9 mouse cellular contexts compared by ENCODE assay signal in the genomic region with DNA sequence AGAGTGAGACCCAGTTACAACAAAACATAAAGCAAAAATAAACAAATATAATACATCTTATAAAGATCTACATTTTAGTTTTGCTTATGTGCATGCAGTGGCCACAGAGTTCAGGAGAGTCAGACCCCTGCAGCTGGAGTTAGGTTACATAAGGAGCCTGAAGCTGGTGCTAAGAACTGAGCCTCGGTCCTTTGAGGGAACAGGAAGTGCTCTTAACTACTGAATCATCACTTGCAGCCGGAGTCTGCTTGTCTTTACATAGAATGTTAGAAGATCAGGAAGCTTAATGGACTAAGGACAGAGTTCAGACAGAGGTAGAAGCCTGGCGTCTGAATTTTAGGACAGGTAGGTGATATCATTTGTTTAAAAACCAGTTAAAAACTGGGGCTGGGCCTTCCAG. TPM values are rescaled to one million over a fixed set of nuclear protein-coding genes. Genes with fewer than 3 reads are reported as not detected.
DNase-seq lines count a peak whose midpoint lies in the region; ATAC-seq lines count a peak whose summit lies in the region.
"Had no signal": no experiment of that assay in that cellular context is flagged by ENCODE, and none has a peak within 500 bp of the region (broad histone marks: within the 10 kb centered on the region; RNA-seq: fewer than 3 reads in every experiment).

No protein-coding gene starts in this region.

- WGBS in heart, embryonic 10.5 days, result 35% methylated on average over 3 of the region's 3 CpGs
- WGBS in neural tube, embryonic 11.5 days, result 53% methylated on average over 3 of the region's 3 CpGs
- 26% methylated on average over 3 of the region's 3 CpGs for WGBS in limb, embryonic 11.5 days
- 20% methylated on average over 3 of the region's 3 CpGs for WGBS in stomach, embryonic 14.5 days

- H3K27me3 ChIP-seq in heart, embryonic 10.5 days (ENCODE audit: insufficient read depth, poor library complexity, severe bottlenecking), result no peaks in the 10 kb centered on the region
- no peaks in the 10 kb centered on the region for H3K27me3 ChIP-seq in neural tube, embryonic 11.5 days (ENCODE audit: control insufficient read depth, insufficient read depth, low read length)
- H3K27me3 ChIP-seq in limb, embryonic 11.5 days (ENCODE audit: control insufficient read depth, insufficient read depth, low read length), result no peaks in the 10 kb centered on the region
- no peaks in the 10 kb centered on the region for H3K27me3 ChIP-seq in stomach, embryonic 14.5 days (ENCODE audit: control insufficient read depth, insufficient read depth, low read length)

- no peaks in the 10 kb centered on the region for H3K9me3 ChIP-seq in heart, embryonic 10.5 days
- no peaks in the 10 kb centered on the region for H3K9me3 ChIP-seq in neural tube, embryonic 11.5 days (ENCODE audit: control insufficient read depth, low read length)
- no peaks in the 10 kb centered on the region for H3K9me3 ChIP-seq in limb, embryonic 11.5 days (ENCODE audit: control insufficient read depth, low read length)
- H3K9me3 ChIP-seq in stomach, embryonic 14.5 days (ENCODE audit: control insufficient read depth, low read depth, low read length), result no peaks in the 10 kb centered on the region

- H3K4me3 ChIP-seq in heart, embryonic 10.5 days, result peak overlapping the region; percentile 68
- no peak overlapping the region for H3K4me3 ChIP-seq in neural tube, embryonic 11.5 days (ENCODE audit: low read depth, low read length)
- peak overlapping the region; percentile 55 for H3K4me3 ChIP-seq in limb, embryonic 11.5 days (ENCODE audit: low read depth, low read length)
- peak overlapping the region; percentile 51 for H3K4me3 ChIP-seq in stomach, embryonic 14.5 days (ENCODE audit: low read depth, low read length)

- H3K4me2 ChIP-seq in neural tube, embryonic 11.5 days (ENCODE audit: low read depth), result peak overlapping the region; percentile 63
- H3K4me2 ChIP-seq in limb, embryonic 11.5 days (ENCODE audit: low read depth, severe bottlenecking), result peak overlapping the region; percentile 85
- H3K4me2 ChIP-seq in stomach, embryonic 14.5 days (replicated peaks; ENCODE audit: low read depth, low read length), result peak overlapping the region; percentile 78

- peak overlapping the region; percentile 88 for H3K27ac ChIP-seq in heart, embryonic 10.5 days
- H3K27ac ChIP-seq in neural tube, embryonic 11.5 days (ENCODE audit: low read depth, low read length), result no peak overlapping the region
- peak overlapping the region; percentile 95 for H3K27ac ChIP-seq in limb, embryonic 11.5 days (replicated peaks; ENCODE audit: low read depth, low read length)
- H3K27ac ChIP-seq in stomach, embryonic 14.5 days (ENCODE audit: low read length), result peak overlapping the region; percentile 98

- no peak for DNase-seq in heart, embryonic 10.5 days (ENCODE audit: low spot score)
- DNase-seq in heart, postnatal 36 days, result no peak
- no peak for DNase-seq in neural tube, embryonic 11.5 days (ENCODE audit: low spot score)
- no peak for DNase-seq in neural tube, embryonic 10.5 days (ENCODE audit: extremely low spot score, low spot score)
- no peak for DNase-seq in limb, embryonic 11.5 days (ENCODE audit: low spot score)
- no peak for DNase-seq in frontal cortex, postnatal 10 days (ENCODE audit: low spot score in 2 of 2)
- no peak for DNase-seq in cerebellum, postnatal 4 days (ENCODE audit: low spot score in 2 of 2)

- no peak overlapping the region for H3K9ac ChIP-seq in neural tube, embryonic 11.5 days (ENCODE audit: low read length)
- peak overlapping the region; percentile 62 for H3K9ac ChIP-seq in limb, embryonic 11.5 days (ENCODE audit: low read length)
- peak overlapping the region; percentile 47; the same call in 1 of the 2 replicates for H3K9ac ChIP-seq in stomach, embryonic 14.5 days (replicated peaks; ENCODE audit: low read depth, low read length)

- ATAC-seq in neural tube, embryonic 11.5 days (ENCODE audit: insufficient read depth, low FRiP score, low TSS enrichment), result no peak
- ATAC-seq in limb, embryonic 11.5 days (ENCODE audit: insufficient number of reproducible peaks, low FRiP score, low TSS enrichment, low read depth), result no peak
- no peak for ATAC-seq in stomach, embryonic 14.5 days (ENCODE audit: insufficient number of reproducible peaks, insufficient read depth, low FRiP score, low read depth)

- H3K36me3 ChIP-seq in heart, embryonic 10.5 days, result peaks cover 30% of the 10 kb centered on the region
- peaks cover 2% of the 10 kb centered on the region for H3K36me3 ChIP-seq in neural tube, embryonic 11.5 days (ENCODE audit: control insufficient read depth, insufficient read depth, low read length)
- H3K36me3 ChIP-seq in limb, embryonic 11.5 days (ENCODE audit: control insufficient read depth, insufficient read depth, low read length), result peaks cover 10% of the 10 kb centered on the region
- H3K36me3 ChIP-seq in stomach, embryonic 14.5 days (ENCODE audit: control insufficient read depth, insufficient read depth, low read length), result peaks cover 28% of the 10 kb centered on the region

- H3K4me1 ChIP-seq in heart, embryonic 10.5 days, result peaks cover 49% of the 10 kb centered on the region
- H3K4me1 ChIP-seq in neural tube, embryonic 11.5 days (ENCODE audit: control insufficient read depth, insufficient read depth, low read length), result peaks cover 10% of the 10 kb centered on the region
- H3K4me1 ChIP-seq in limb, embryonic 11.5 days (ENCODE audit: control insufficient read depth, insufficient read depth, low read length), result peaks cover 33% of the 10 kb centered on the region
- peaks cover 24% of the 10 kb centered on the region for H3K4me1 ChIP-seq in stomach, embryonic 14.5 days (ENCODE audit: control insufficient read depth, insufficient read depth, low read length)

- intact Hi-C loops in heart, postnatal 36 days (cut with DNase I), result loop anchor here (5.0 kb wide), 1 partner anchor 293 kb away; the partner anchor contains the start of genes Safb and Safb2

RNA-seq across cellular contexts. Expression of gene Plin3, which starts 3.8 kb away (rescaled TPM):
- 81.7 and 93.2 TPM in 2 replicates for polyA plus RNA-seq in heart, embryonic 10.5 days (2016; fragmentation: Nextera tagmentation; extraction: Ambion mirVana)
- total RNA-seq in heart, postnatal 36 days (2021), result 100 to 1,000 TPM; 183 to 206 TPM
- polyA plus RNA-seq in neural tube, embryonic 11.5 days (2014; fragmentation: Nextera tagmentation; extraction: Ambion mirVana), result 33.0 and 37.8 TPM in 2 replicates
- polyA plus RNA-seq in limb, embryonic 11.5 days (2014; fragmentation: Nextera tagmentation; extraction: Ambion mirVana), result 58.7 and 66.0 TPM in 2 replicates
- 70.1 and 76.6 TPM in 2 replicates for polyA plus RNA-seq in stomach, embryonic 14.5 days (2014; fragmentation: Nextera tagmentation; extraction: Ambion mirVana)

RNA-seq across cellular contexts. Expression of gene Arrdc5, which starts 11.2 kb away (rescaled TPM):
- not detected in 2 replicates for polyA plus RNA-seq in heart, embryonic 10.5 days (2016; fragmentation: Nextera tagmentation; extraction: Ambion mirVana)
- total RNA-seq in heart, postnatal 36 days (2021), result not detected
- polyA plus RNA-seq in neural tube, embryonic 11.5 days (2014; fragmentation: Nextera tagmentation; extraction: Ambion mirVana), result not detected in 2 replicates
- not detected in 2 replicates for polyA plus RNA-seq in limb, embryonic 11.5 days (2014; fragmentation: Nextera tagmentation; extraction: Ambion mirVana)
- not detected in 2 replicates for polyA plus RNA-seq in stomach, embryonic 14.5 days (2014; fragmentation: Nextera tagmentation; extraction: Ambion mirVana)
- total RNA-seq: neutrophil, adult 5-6 weeks had no signal

RNA-seq across cellular contexts. Expression of gene Ticam1, which starts 12.3 kb away (rescaled TPM):
- 6.8 and 9.5 TPM in 2 replicates for polyA plus RNA-seq in heart, embryonic 10.5 days (2016; fragmentation: Nextera tagmentation; extraction: Ambion mirVana)
- total RNA-seq in heart, postnatal 36 days (2021), result 1 to 10 TPM; 8.7 to 8.8 TPM
- 2.4 and 2.5 TPM in 2 replicates for polyA plus RNA-seq in neural tube, embryonic 11.5 days (2014; fragmentation: Nextera tagmentation; extraction: Ambion mirVana)
- polyA plus RNA-seq in limb, embryonic 11.5 days (2014; fragmentation: Nextera tagmentation; extraction: Ambion mirVana), result 3.2 and 3.8 TPM in 2 replicates
- polyA plus RNA-seq in stomach, embryonic 14.5 days (2014; fragmentation: Nextera tagmentation; extraction: Ambion mirVana), result 7.0 and 8.1 TPM in 2 replicates

RNA-seq across cellular contexts. Expression of gene Uhrf1, which starts 14.3 kb away (rescaled TPM):
- 136 and 163 TPM in 2 replicates for polyA plus RNA-seq in heart, embryonic 10.5 days (2016; fragmentation: Nextera tagmentation; extraction: Ambion mirVana)
- 1 to 10 TPM; 2.8 to 3.3 TPM for total RNA-seq in heart, postnatal 36 days (2021)
- polyA plus RNA-seq in neural tube, embryonic 11.5 days (2014; fragmentation: Nextera tagmentation; extraction: Ambion mirVana), result 116 and 128 TPM in 2 replicates
- 153 and 167 TPM in 2 replicates for polyA plus RNA-seq in limb, embryonic 11.5 days (2014; fragmentation: Nextera tagmentation; extraction: Ambion mirVana)
- 77.6 and 85.2 TPM in 2 replicates for polyA plus RNA-seq in stomach, embryonic 14.5 days (2014; fragmentation: Nextera tagmentation; extraction: Ambion mirVana)

RNA-seq across cellular contexts. Expression of gene Fem1a, which starts 32.3 kb away (rescaled TPM):
- 15.0 and 20.3 TPM in 2 replicates for polyA plus RNA-seq in heart, embryonic 10.5 days (2016; fragmentation: Nextera tagmentation; extraction: Ambion mirVana)
- 100 to 1,000 TPM; 106 to 111 TPM for total RNA-seq in heart, postnatal 36 days (2021)
- polyA plus RNA-seq in neural tube, embryonic 11.5 days (2014; fragmentation: Nextera tagmentation; extraction: Ambion mirVana), result 16.8 and 18.3 TPM in 2 replicates
- polyA plus RNA-seq in limb, embryonic 11.5 days (2014; fragmentation: Nextera tagmentation; extraction: Ambion mirVana), result 12.5 and 12.8 TPM in 2 replicates
- 13.4 and 13.5 TPM in 2 replicates for polyA plus RNA-seq in stomach, embryonic 14.5 days (2014; fragmentation: Nextera tagmentation; extraction: Ambion mirVana)
